Mouse (Mus musculus) neural tube, embryonic 11.5 days (tissue): ENCODE data around the gene Tmem184b. TPM values are rescaled to one million over a fixed set of nuclear protein-coding genes. Genes with fewer than 3 reads are reported as not detected.

Source experiments
- ATAC-seq: fragments of 200-750 bp; cut with Nextera tagmentation; 2 replicates; pipeline ENCODE4 v1.8.0; 2017; ENCODE audit warnings: moderate number of reproducible peaks, mild to moderate bottlenecking, moderate TSS enrichment, moderate library complexity; ENCODE audit not compliant: insufficient read depth, low FRiP score, low TSS enrichment
- DNase-seq: peaks from one replicate; pipeline ENCODE4 v3.0.0-alpha.2; 2015; ENCODE audit warnings: low spot score
- H3K27ac ChIP-seq: fragments of 300-500 bp; sonication (generic); 2 replicates; pipeline ENCODE4 v1.5.1; 2014; ENCODE audit warnings: low read depth, mild to moderate bottlenecking, low read length
- H3K27me3 ChIP-seq: fragments of 300-500 bp; sonication (generic); 2 replicates; pipeline ENCODE4 v1.6.1; 2014; ENCODE audit warnings: mild to moderate bottlenecking, low read length, mixed read lengths; ENCODE audit not compliant: control insufficient read depth, insufficient read depth
- H3K36me3 ChIP-seq: fragments of 300-500 bp; sonication (generic); 2 replicates; pipeline ENCODE4 v1.6.1; 2014; ENCODE audit warnings: mild to moderate bottlenecking, low read length, moderate library complexity, mixed read lengths; ENCODE audit not compliant: control insufficient read depth, insufficient read depth
- H3K4me1 ChIP-seq: fragments of 300-500 bp; sonication (generic); 2 replicates; pipeline ENCODE4 v1.6.1; 2014; ENCODE audit warnings: low read length, mixed read lengths; ENCODE audit not compliant: control insufficient read depth, insufficient read depth
- H3K4me2 ChIP-seq: fragments of 300-500 bp; sonication (generic); 2 replicates; pipeline ENCODE4 v1.6.1; 2014; ENCODE audit warnings: low read depth, mild to moderate bottlenecking, moderate library complexity
- H3K4me3 ChIP-seq: fragments of 300-500 bp; sonication (generic); 2 replicates; pipeline ENCODE4 v1.5.1; 2014; ENCODE audit warnings: low read depth, low read length
- H3K9ac ChIP-seq: fragments of 300-500 bp; sonication (generic); 2 replicates; pipeline ENCODE4 v1.6.1; 2014; ENCODE audit warnings: mild to moderate bottlenecking, low read length
- H3K9me3 ChIP-seq: fragments of 300-500 bp; sonication (generic); 2 replicates; pipeline ENCODE4 v1.6.1; 2016; ENCODE audit warnings: low read length; ENCODE audit not compliant: control insufficient read depth
- WGBS: fragments of 180-500 bp; shearing (Covaris S2); extraction: QIAGEN DNeasy Blood & Tissue Kit; methylation state at CpG from one replicate; pipeline ENCODE4 v1.1.7; 2014; 5-methylcytosine and 5-hydroxymethylcytosine counted together
- microRNA counts: library from miRNA; unstranded; fragments of <30 nt; microRNA quantifications from one replicate; lab custom pipeline; 2015
- microRNA-seq: library from miRNA; unstranded; fragments of <30 nt; microRNA quantifications from one replicate; pipeline ENCODE4, GENCODE M21; 2016
- polyA plus RNA-seq: library from polyadenylated mRNA; unstranded; fragments of >200 nt; fragmentation: Nextera tagmentation; extraction: Ambion mirVana; gene quantifications from 2 replicates; pipeline ENCODE4 v1.2.1, GENCODE M21; 2014

The Tmem184b gene
- polyA plus RNA-seq, 1 experiment from 2014 or later = 52.9 TPM

- Histone ChIP-seq H3K4me1 (no peaks in the 10 kb centered on the region), H3K27ac (no peak overlapping the region), H3K9me3 (no peaks in the 10 kb centered on the region), H3K4me3 (no peak overlapping the region), H3K36me3 (no peaks in the 10 kb centered on the region), H3K4me2 (no peak overlapping the region), H3K27me3 (no peaks in the 10 kb centered on the region), H3K9ac (no peak overlapping the region)
- DNase-seq (no peak), ATAC-seq (no peak)
- 84% methylated on average over 8 of the region's 8 CpGs for WGBS
Measured at GRCm38 (mm10) chr15:79313848-79314369, 89.5 kb downstream of the Tmem184b start.

MicroRNAs encoded within 50 kb of the gene (microRNA counts, 519-probe panel; counts per million panel counts)
- 171 counts per million, percentile 57 among the panel's probes with 10 or more counts for microRNA mmu-miR-1943 (lab: Ali Mortazavi, UCI)

Small RNA genes lying within 50 kb of the gene (microRNA-seq; reads per million reads assigned to microRNA genes)
- 1.3 reads per million for gene Mir1943

Other genes with a start within 250 kb of the Tmem184b start
- gene Sox10, start 238.3 kb downstream of the Tmem184b start, polyA plus RNA-seq = 25.3 and 32.9 TPM in 2 replicates
- gene Pick1, start 174.4 kb downstream of the Tmem184b start, polyA plus RNA-seq = 27.3 and 28.8 TPM in 2 replicates
- 0.38 and 0.49 TPM in 2 replicates for gene Gm49486, start 174.2 kb downstream of the Tmem184b start, polyA plus RNA-seq
- gene Slc16a8, start 148.8 kb downstream of the Tmem184b start, polyA plus RNA-seq = not detected in 2 replicates
- 1.9 and 2.3 TPM in 2 replicates for gene Baiap2l2, start 118.0 kb downstream of the Tmem184b start, polyA plus RNA-seq
- gene Pla2g6, start 75.2 kb downstream of the Tmem184b start, polyA plus RNA-seq = 21.9 and 22.9 TPM in 2 replicates
- 1.2 and 2.9 TPM in 2 replicates for gene Maff, start 56.9 kb downstream of the Tmem184b start, polyA plus RNA-seq
- 192 and 213 TPM in 2 replicates for gene Csnk1e, start 52.0 kb upstream of the Tmem184b start, polyA plus RNA-seq
- gene Kcnj4, start 101.7 kb upstream of the Tmem184b start, polyA plus RNA-seq = not detected in 2 replicates
- 12.1 and 16.9 TPM in 2 replicates for gene Kdelr3, start 112.8 kb upstream of the Tmem184b start, polyA plus RNA-seq
- 87.0 and 88.8 TPM in 2 replicates for gene Ddx17, start 143.2 kb upstream of the Tmem184b start, polyA plus RNA-seq
- gene Dmc1, start 201.5 kb upstream of the Tmem184b start, polyA plus RNA-seq = 1.1 and 1.5 TPM in 2 replicates